Mouse (Mus musculus) small intestine, adult 2 months (tissue): ENCODE data around the gene Pglyrp3.

ENCODE experiments used
- CTCF ChIP-seq: fragments of 200-500 bp; IDR thresholded peaks from 2 replicates; pipeline ENCODE4 v1.5.1; 2012; ENCODE audit warnings: low read depth, mild to moderate bottlenecking, control low read depth, inconsistent platforms, low read length, moderate library complexity, mixed read lengths; ENCODE audit not compliant: insufficient replicate concordance, insufficient read length; ENCODE audit errors: extremely low read depth
- POLR2A ChIP-seq: fragments of 200-500 bp; IDR thresholded peaks from 2 replicates; pipeline ENCODE4 v1.6.1; 2012; ENCODE audit warnings: low read depth, mild to moderate bottlenecking, control low read depth, inconsistent platforms, low read length, moderate library complexity

DNA sequence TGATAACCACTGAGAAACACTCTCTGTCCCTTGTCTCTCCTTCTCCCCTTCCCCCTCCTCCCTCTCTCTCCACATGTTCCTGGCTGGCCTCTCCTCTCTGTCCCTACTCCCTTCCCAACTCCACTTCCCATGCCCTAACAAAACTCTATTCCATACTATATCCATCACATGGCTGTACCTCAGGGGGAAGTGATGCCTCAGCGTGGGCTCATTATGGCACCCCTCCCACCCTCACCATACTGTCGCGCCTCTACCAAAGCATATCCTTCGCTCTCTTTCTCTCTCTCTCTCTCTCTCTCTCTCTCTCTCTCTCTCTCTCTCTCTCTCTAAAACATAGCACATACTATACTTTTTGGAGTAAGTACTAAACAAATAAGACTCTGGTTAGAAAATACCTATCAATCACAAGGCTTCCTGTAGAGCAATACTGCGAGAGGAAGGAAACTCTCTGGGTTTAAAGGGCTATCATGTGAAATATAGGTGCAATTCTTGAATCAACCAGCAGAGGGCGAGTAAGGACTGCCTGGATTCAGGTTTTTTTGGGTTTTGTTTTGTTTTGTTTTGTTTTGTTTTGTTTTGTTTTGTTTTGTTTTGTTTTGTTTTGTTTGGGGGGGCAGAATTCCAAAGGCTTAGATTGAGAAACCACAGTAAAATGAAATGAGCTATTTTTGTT, 36.1 kb downstream of the Pglyrp3 start:
- no peak for TF ChIP-seq POLR2A
- no peak for TF ChIP-seq CTCF
